Mouse (Mus musculus) neural tube, embryonic 10.5 days (tissue): ENCODE measurements around the gene P2rx3.

Experiments
- DNase-seq: peaks from one replicate; pipeline ENCODE4 v3.0.0-alpha.2; 2017; ENCODE audit warnings: low spot score; ENCODE audit errors: extremely low spot score

The P2rx3 gene

DNA sequence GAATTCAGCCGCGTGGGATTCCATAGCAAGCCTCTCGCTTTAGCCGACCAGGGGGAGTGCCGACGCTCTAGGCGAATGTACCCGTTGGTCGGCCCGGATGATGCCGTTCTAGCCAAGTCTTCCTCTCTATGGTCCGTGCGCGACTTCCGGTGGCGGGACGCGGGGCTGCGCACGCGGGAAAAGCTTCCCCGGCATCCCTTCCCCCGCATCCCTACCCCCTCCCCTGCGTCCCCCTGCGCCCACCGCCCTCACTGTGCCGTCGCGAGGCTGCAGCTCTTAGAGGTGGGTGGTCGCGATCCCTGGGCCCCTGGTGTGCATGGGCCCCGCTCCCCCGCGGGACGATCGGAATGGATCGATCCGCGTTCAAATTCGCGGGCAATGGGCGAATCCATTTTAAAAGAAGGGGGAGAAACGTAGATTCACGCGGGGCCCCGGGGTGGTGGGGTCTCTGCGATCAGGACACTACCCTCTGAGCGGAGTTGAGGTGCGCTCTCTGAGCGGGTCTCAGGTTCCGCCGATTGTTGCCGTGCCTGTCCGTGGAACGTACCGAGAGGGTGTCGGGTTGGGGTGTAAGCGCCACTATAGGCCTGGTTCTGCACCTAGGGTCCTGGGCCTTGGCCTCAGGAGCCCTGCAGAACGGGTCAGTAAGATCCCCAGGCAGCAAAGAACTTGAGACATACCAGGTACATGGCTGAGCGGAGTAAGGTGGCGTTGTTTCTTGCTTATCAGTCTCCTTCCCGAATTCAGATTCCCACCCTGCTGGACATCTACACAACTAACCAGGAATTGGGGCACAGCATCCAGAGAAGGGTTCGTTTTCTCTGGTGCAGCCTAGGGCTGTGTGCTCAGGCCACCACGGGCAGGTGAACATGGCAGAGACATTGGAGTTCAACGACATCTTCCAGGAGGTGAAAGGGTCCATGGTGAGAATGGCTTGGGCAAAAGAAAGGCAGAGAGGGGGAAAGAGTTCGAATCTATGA lies at the start of gene P2rx3, which contains the start of gene Ssrp1:
TSS of gene P2rx3 (minus strand) at position 416 of the 980 bp plus-strand sequence.
TSS of gene Ssrp1 (plus strand) at position 188 of the 980 bp plus-strand sequence.
- DNase-seq, result peak; percentile 94

- no peak for DNase-seq
Observed at GRCm38 (mm10) chr2:85073751-85074150, 36.5 kb upstream of the P2rx3 start.

GRCm38 (mm10) chr2:85071921-85072320 lies 34.7 kb upstream of the P2rx3 start:
- DNase-seq, result no peak

- DNase-seq, result no peak
Observed at GRCm38 (mm10) chr2:85070086-85070485, 32.8 kb upstream of the P2rx3 start.

- no peak for DNase-seq
Observed at GRCm38 (mm10) chr2:85068626-85069025, 31.4 kb upstream of the P2rx3 start.

- no peak for DNase-seq
Observed at GRCm38 (mm10) chr2:85067903-85068625, 30.8 kb upstream of the P2rx3 start.

DNA sequence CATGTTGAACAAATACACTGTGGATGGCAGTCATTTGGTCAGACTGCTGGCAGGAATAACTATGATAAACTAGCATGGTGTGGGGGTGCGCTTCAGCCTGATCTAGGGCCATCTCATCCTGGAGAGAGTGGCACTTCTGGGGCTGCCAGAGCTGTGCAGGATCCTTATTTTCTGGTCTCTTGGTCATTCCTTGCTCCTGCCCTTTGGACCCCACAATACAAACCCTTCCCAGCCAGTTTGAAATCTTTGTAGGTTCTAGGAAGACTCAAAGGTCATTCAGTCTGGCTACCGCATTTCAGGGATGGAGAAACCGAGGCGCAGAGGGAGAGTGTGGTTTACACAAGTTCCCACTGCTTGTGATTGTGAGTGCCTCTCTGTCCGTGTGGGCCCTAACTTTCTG lies 29.7 kb upstream of the P2rx3 start:
- DNase-seq, result no peak

DNA sequence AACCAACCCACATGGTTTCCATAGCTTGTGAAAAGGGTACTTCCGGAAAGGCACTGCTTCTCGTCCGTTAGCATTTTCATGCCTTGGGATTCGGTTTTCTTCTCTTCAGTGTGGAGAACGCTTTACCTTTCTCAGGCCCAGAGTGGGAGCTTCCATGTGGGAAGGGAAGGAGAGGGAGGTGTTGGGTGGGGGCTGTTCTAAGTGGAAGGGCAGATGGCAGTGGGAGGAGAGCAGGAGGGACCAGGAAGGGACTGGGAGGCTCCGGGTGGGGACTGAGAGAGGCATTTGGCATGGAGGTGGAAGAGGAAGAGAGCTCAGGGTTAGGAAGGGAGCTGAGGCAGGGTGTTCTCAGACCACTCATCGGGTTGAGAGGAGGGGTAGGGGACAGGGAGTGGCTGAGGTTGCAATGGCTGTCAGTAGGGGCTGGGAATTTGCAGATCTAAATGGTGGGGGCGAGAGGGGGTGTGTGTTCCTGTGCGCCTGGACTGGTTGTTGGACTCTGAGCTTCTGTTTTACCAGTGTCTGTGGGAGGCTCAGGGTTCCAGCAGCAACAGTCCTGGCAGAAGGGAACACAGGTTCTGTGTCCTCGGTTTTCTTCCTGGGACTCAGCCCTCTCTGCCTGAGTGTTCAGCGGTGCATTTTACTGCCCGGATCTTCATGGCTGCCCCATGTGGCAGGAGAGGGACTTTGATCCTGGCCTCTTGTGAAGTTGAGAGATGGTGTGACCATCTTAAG lies 28.0 kb upstream of the P2rx3 start:
- DNase-seq, result no peak

- no peak for DNase-seq
Observed at GRCm38 (mm10) chr2:85061107-85061541, 23.9 kb upstream of the P2rx3 start.

- no peak for DNase-seq
Observed at GRCm38 (mm10) chr2:85060591-85061060, 23.4 kb upstream of the P2rx3 start.

- no peak for DNase-seq
Observed at GRCm38 (mm10) chr2:85059677-85060076, 22.4 kb upstream of the P2rx3 start.

DNA sequence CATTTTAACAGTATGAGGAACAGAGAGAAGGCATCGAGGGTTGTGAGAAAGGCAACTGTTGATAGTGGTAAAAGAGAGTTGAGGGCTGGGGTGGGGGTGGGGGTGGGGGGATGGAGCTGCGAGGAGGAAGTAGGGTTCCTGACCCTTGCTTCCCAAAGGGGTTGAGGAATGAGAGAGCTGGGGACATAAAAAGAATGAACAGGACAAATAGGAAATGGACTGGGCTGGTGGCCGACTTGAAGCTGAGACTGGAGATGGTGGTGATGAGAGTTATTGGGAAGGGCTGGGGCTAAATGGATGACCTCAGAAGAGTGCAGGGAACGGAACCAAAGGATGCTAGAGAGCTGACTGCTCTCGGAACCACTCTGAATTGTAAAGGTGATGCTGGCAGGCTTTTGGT lies 19.4 kb upstream of the P2rx3 start:
- DNase-seq, result no peak

DNA sequence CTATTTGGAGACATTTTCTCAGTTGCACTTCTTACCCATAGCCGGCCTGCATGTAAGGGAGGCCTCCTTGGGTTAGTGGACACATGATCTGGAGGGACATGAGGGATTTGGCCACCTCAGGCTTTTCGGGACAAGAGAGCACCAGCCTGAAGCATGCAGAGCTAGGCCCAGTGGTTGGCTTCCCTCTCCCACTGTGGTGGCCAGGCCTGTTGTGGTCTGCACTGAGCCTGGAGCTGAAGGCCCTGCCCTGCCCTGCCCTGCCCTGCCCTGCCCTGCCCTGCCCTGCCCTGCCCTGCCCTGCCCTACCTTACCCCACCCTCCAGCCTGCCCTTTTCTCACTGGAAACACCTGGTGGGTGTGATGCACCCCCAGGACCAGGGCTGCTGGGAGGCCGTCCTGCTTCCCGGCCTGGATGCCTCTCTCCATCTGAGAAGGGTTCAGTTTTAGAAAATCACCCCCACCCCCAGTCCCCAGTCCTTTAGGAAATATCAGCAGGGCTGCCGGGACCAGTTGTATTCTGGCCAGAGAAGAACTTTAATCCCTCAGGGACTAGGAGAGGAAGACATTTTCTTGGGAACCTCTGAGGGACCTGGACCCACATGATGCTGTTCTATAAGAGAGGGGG lies 16.0 kb upstream of the P2rx3 start:
- DNase-seq, result no peak

DNA sequence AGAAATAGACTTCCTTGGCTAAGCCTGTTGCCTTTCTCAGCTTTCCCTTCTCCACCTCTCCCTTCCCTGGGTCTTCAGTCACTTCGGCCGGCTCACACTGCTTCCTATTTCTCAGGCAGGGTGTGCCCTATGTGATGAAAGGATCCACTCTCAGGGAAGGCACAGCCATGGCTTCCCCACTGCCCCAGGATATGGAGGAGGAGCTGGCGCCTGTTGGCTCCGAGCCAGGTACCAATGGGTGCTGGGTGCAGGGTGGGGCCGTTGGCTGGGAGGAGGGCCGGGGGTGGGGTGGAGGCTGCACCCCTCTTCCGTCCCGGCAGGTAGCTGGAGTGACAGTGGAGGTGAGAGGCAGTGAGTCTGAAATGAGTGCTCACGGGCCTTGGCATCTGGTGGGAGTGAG lies 13.5 kb upstream of the P2rx3 start:
- DNase-seq, result no peak

- peak; percentile 50 for DNase-seq
Observed at GRCm38 (mm10) chr2:85050001-85050634, 12.9 kb upstream of the P2rx3 start.

DNA sequence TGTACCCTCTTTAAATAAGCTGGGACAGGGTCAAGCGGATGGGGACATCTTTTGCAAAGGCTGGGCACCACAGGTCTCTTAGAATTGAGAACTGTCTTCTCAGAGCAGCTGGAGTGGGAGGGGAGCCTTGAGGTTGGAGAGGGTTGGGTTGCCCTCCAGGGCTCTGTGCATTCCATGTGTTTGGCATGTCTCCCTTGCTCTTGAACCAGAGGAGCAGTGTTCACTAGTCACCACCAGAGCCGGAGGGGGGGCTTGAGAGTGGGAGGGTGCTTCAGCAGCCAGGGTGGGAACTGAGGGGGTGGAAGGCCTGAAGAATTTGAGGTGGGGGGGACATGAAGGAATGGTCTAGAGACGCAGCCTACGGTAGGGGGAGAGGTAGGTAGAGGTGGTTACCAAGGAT lies 12.0 kb upstream of the P2rx3 start:
- no peak for DNase-seq

GRCm38 (mm10) chr2:85048168-85048751 lies 11.0 kb upstream of the P2rx3 start:
- peak; percentile 72 for DNase-seq

DNA sequence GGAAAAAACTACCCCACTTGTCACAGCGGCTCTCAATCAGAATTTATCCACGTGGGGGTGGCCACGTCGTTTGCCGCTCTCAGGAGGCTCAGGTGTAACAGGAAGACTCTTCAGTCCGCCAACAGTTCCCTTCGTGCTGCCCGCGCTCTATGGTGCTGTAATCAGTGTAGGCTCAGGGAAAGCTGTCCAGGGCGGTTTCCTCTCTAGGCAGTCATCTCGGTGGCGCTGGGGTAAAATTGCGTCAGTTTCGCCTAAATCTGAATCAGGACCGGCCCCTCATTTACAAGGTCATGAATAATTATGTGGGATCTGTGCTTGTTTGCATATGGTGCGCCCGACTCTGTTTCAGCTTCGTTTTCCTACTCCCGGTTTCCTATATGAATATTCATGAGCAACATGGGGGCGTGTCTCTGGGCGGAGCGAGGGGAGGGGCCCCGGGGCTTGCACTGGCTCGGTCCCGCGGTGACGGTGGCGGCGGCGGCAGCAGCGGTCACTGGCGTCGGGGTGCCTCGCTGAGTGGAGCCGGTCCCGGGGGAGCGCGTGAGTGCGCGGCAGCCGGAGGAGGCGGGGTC lies 10.4 kb upstream of the P2rx3 start, which contains the start of gene Tnks1bp1:
TSS of gene Tnks1bp1 (plus strand) at position 427 of the 572 bp plus-strand sequence.
- peak; percentile 94 for DNase-seq

GRCm38 (mm10) chr2:85047081-85047480 lies 9.8 kb upstream of the P2rx3 start:
- no peak for DNase-seq

DNA sequence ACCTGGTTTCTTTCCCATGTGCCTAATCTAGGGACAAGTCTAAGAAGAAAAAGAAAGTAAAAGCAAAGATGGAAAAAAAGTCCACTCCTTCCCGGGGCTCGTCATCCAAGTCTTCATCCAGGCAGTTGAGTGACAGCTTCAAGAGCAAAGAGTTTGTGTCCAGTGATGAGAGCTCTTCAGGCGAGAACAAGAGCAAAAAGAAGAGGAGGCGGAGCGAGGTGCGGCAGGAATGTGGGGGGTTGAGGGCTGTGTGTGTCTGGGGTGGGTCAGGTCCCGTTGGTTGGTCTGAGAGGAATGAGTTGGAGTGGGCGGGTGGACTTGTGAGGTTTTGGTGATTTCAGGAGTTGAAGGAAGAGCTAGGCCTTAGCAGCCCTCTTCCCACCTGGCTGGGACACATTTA lies 9.0 kb upstream of the P2rx3 start:
- no peak for DNase-seq
